Mouse (Mus musculus) ovary, adult 18-20 months (tissue): Measurements from ENCODE around the gene Slc30a1.

ENCODE experiments used
- DNase-seq: peaks from one replicate; pipeline ENCODE4 v3.0.0; 2022; ENCODE audit warnings: low spot score, mixed read lengths

The Slc30a1 gene

DNA sequence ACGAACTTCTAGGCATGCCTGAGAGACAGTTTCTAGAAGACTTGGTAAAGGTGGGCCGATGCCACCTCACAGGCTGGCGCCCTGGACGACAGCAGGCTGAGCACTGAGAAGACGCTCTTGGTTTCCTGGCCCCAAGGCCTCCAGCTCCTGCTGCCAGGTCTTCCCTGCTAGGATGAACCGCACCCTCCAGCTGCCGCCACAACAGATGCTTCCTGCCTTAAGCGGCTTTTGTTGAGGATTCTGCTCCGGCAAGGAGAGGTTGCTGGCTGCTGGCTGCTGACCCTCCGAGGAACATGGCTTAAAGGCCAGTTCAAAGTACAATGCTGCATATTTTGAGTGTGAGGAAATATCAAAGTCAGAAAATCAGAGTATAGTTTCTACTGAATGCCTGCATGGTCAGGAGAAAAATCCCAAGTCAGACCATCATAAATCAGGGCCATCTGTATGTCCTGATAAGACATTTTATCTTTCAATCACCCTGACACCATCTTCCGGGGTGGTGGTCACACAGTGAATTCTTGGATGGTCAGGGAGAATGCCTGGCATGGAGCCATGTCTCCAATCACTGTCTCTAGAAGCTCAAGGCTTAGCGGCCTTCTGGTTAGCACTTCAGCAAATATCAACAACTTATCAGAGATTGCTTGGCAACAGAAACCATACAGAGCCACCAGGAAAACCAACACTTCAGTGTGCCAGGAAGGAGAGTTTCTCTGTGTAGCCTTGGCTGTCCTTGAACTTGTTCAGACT is 9.6 kb upstream of the Slc30a1 start:
- DNase-seq: peak; percentile 69

DNA sequence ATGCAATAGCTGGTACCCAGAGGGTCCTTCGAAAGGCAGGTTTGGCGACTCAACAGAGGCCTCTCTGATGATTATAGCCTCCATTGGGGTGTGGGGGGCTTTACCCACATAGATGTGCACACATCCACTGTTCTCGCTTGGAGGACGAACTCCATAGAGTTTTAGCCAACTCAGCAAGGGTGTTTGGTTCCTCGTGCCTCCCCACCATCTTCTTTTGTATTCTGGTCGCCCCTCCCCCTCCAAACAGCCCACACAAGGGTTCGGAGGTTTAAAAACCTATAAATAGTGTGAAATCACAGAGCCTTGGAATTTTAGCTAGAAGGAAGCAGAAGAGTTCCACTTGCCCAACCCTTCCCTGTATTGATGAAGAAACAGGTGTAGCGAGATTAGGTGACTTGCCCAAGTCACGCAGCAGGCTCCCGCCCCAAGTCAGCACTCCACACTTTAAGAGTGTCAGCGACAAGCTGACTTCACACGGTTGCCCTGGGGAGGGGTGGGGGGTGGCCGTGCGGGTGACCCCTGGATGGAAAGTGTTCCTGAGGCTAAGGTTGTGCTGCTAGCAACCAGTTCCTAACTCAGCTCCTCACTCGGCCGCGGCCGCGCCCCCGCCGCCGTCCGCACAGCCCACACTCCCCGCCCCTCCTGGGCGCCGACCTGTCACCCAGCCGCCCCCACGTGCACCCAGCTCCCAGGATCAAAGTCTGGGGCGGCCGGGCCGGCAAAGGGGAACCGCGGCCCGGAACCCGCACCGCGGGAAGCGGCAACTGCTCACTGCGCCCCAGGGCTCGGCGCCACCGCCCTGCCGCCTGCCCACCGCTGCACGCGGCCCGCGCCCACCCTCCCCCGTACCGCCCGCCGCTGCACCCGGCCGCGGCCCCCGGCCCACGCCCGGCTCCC is 682 bp upstream of the Slc30a1 start:
- DNase-seq: peak; percentile 44

DNA sequence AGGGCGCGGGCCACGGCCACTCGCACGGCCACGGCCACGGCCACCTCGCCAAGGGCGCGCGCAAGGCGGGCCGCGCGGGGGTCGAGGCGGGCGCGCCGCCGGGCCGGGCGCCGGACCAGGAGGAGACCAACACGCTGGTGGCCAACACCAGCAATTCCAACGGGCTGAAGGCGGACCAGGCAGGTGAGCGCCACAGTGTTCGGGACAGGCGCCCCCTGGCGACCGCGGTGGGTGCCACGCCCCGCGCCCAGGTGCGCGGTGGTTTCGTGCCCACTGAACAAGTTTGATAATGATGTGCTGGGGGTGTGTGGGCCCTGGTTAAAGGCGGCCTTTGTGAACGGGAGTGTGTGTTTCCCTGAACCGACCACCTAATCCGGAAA is 854 bp downstream of the Slc30a1 start:
- peak; percentile 48 for DNase-seq

DNA sequence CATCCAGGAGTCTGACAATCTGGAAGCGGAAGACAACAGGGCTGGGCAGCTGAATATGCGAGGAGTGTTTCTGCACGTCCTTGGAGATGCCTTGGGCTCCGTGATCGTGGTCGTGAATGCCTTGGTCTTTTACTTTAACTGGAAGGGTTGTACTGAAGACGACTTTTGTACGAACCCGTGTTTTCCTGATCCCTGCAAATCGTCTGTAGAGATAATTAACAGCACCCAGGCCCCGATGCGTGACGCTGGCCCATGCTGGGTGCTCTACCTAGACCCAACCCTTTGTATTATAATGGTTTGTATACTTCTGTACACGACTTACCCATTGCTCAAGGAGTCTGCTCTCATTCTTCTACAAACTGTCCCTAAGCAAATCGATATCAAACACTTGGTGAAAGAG is 2.3 kb downstream of the Slc30a1 start:
- no peak for DNase-seq

DNA sequence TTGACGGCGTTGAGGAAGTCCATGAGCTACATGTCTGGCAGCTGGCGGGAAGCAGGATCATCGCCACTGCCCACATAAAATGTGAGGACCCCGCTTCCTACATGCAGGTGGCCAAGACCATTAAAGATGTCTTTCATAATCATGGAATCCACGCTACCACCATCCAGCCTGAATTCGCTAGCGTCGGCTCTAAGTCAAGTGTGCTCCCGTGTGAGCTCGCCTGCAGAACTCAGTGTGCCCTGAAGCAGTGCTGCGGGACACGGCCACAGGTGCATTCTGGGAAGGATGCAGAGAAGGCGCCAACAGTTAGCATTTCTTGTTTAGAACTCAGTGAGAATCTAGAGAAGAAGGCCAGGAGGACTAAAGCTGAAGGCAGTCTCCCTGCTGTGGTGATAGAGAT is 2.7 kb downstream of the Slc30a1 start:
- DNase-seq: no peak

DNA sequence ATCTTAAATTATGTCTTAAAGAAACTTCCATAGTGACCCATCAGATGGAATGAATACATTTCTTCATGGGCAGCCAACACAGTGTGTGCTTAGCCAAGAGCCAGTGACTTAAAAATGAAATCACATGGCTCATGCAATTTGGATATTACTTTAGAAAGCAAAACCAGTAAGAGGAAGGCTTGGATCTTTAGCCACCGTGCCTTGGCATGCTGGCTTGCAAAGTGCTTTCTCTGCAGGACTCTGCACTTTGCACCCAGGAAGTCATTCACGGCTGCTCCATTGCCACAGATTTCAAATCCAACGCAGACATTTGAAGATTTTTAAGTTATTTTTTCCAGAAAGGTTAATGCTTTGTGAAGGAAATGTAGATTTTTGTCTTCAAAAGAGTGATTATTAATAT is 4.1 kb downstream of the Slc30a1 start:
- DNase-seq: no peak

DNA sequence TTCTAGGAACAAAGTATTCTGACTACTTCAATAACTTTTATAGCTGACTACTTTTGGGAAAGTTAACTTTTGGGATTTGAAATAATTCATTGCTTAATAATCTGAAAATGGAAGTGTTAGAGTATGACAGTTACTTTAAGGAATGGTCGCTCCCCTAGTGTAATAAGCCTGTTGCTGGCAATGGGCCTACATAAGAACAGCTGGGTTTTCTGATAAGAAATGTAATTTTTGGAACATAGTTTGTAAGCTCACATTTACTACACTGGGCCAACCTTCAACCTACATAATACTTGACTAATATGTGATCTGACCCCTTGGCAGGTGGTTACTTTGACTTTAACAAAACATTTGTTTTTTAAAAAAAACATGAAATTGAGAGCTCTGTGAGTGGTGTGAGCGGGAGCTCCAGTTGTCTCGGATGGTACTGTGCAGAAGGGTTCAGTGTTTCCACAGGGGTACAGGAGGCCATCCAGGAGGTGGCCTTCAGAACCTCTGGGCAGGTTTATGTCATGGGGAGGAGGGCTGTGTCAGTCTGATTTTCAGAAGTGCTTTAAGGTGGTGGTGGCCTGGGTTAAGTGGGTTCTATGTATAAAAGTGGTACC is 4.6 kb downstream of the Slc30a1 start:
- no peak for DNase-seq

DNA sequence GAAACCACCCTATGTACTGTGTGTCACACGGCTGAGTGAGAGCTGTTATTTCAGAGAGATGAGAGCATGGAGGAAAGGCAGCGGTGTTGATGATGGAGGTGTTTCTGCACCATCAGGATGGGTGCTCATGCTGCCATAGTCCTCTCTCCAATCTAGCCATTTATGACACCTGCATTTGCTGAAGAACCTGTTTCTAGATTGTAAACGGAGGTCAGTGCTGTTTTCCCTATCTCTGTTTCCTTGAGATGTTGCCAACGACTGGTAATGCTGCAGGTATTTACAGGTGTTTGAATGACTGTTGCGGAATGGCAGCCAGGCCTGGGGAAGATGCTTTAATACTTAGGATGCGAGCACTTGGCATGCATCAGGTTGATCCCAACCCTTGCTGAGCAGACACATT is 8.1 kb downstream of the Slc30a1 start:
- no peak for DNase-seq

DNA sequence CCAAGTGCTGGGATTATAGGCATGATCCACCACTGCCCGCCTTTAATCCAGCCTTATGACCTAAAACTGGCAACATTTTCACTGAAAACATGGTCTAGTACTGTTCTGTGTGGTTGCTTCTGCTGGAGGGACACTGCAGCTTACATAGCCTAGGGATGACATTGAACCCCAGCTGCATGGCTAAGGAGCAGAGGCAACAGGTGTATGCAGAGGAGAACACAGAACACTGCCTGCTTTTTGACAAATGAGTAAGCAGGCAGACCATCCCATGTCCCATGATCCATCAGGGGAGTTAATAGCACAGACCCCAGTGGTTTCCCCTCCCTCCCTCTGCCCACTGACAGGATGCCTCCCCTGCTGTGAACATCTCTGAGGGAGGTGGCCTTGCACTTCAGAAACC is 9.0 kb downstream of the Slc30a1 start:
- no peak for DNase-seq

DNA sequence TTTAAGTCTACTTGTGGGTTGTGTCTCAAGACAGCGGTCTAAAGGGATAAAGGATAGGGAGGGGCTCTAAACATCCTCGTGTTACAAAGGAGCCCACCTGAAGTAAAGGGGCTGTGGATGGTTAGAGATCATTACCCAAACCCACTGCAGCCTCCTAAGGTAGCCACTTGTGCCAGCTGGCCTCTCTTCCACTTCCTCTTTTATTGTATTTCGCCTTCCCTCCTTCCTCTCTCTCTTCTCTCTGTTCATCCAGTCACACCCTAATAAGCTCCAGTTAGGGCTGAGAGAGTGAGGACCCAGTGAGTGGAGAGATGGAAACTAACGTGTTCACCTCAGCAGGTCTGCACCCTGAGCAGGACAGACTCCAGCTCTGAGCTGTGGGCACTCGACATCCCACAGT is 10.3 kb downstream of the Slc30a1 start:
- DNase-seq: no peak

DNA sequence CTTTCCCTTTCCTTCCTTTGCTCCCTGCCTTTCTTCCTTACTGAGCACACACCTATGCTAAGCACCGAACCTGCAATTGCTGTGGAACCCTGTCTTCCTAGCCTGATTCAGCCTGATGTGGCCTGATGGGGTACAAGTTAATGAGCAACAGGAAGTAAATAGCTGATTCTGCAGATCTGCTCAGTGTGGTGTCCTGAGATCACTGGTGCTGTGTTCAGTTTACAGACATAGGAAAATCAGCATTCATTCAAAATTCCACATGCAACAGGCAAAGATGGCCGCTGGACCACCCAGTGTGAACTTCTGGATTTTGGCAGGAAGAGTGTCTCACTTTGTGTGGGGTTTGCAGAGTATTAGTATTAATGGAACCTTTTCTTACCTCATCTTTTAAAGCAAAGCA is 12.8 kb downstream of the Slc30a1 start:
- DNase-seq: no peak

DNA sequence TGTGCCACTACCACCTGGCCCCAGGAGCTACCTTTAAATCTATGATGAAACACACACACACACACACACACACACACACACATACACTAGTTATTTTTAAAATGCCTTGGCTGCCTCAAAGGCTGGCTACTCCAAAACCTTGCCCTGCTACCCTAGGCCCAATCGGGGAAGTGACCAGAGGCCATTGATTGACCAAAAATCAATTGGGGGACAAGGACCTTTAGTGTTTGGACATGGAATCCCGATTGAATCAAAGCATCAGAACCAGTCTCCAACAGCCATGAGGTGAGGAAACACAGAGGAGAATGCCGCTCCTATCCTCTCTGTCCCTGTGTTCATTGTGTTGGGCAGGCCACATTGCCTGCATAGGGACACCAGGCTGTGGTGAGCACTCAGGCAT is 15.1 kb downstream of the Slc30a1 start:
- no peak for DNase-seq

DNA sequence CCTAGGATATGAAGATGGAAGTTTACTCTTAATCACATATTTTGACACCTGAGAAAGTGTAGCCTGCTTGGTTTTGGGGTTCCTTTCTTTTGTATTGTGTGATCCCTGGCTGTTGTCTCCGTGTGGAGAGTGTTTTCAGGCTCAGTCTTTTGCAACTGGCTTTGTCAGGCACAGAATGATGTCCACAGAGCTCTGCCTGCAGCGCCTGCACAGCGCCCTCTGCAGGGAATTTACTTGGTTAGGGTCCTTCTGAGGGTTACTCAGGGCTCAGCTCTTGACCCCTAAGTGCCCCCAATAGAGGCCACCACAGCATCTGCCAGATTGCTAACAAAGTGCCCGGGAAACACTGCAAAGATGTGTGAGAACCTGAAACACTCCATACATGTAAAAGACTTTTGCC is 18.9 kb downstream of the Slc30a1 start:
- DNase-seq: no peak

DNA sequence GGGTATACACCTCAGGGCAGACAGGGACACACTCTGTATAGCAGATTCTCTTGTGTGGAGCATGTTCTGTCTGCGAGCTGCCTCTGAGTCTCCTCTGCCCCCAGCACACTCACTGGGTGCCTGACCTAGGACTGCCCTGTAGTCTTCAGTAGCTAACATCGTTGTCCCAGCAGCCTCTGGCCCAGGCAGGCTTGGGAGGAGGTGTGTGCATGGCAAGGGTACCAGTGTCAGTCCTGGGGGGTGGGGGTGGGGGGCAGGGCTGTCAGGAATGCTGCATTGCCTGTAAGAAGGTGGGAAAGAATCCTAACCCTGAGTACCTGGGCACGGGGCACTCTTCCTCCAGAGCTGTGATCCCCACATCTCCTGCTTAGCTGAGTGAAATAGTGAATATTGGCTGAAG is 20.1 kb downstream of the Slc30a1 start:
- no peak for DNase-seq

DNA sequence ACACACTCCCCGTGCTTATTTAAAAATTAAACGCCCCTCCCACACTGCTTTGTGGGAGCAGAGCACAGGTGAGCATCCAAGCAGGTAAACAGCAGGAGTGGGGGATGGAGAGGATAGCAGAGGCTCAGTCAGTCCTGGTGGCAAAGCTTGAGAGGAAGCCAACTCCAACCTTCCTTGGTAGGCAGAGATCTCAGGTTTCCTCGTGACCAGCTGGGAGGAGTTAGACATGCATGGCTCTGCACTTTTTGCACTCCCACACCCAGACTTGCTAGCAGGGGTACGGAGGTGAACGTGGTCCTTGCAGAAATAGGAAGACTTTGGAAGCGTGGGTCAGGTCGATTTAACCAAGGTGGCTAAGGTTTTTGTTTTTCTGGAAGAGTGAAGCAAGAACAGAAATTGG is 21.8 kb downstream of the Slc30a1 start:
- no peak for DNase-seq

DNA sequence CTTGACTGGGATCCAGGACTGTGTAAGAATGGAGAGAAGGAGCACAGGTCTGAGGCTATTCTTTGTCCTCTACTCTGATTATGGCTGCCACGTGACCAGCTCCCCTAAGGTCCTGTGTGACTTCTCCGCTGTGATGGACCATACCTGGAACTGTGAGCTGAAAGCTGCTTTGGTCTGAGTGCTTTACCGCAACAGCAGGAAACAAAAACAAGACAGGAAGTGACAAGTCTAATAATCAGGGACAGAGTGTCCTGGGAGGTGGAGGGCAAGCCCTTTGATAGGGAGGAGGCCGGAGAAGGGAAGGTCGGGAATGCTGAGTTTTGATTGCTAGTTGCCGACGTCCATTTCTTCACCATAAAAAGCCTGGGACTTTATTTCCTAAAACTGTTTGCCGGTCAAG is 22.5 kb downstream of the Slc30a1 start:
- DNase-seq: no peak

DNA sequence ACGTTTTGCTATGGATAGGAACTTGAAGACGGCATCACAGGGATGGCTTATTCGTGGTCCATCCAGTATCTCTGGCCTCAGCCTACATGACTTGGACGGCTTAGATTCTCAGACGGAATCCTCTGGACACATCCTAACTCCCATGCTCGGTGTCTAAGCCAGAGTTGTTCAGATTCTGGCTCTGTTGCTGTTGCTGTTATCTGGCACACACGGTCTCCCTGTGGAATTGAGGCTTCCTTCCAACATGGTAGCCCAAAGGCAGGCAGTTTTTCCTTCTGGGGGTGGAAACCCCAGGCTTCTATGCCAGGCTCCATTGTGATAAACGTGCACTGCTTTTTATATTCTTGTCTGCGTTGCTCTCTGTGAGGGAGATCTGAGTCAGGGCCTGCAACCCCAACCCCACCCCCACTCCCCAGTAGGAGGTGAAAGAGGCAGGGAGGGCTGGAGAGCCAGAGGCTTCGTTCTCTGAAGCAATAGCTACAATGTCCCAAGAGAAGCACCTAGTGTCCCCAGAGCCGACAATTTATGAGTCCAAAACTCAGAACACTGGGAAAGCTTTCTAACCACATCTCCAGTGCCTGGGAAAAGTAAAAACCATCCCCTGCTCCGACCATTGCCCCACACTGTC is 23.4 kb downstream of the Slc30a1 start:
- no peak for DNase-seq

DNA sequence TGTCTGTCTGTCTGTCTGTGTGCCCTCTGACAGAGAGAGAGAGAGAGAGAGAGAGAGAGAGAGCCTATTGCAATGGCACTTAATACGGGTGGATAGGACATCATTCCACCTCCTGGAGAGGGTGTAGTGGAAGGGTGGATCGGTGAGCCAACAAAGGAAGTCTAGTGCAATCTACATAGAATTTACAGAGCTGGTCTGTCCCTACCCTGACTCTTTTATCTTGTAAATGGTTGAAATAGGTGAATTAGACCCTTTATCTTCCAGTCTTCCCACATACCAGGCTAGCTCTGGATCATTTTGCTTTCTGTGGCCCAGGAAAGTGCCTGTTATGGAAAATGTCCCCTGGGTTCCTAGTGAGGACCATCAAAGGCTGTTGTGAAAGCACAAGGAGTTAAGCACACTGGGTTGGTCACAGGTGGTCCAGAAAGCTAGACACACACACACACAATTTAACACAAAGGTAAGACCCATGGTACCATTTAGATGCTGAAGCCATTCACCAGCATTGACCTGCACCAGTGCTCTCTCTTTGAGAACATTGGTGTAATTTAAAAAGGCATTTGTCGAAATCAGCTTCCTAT is 24.0 kb downstream of the Slc30a1 start:
- no peak for DNase-seq

DNA sequence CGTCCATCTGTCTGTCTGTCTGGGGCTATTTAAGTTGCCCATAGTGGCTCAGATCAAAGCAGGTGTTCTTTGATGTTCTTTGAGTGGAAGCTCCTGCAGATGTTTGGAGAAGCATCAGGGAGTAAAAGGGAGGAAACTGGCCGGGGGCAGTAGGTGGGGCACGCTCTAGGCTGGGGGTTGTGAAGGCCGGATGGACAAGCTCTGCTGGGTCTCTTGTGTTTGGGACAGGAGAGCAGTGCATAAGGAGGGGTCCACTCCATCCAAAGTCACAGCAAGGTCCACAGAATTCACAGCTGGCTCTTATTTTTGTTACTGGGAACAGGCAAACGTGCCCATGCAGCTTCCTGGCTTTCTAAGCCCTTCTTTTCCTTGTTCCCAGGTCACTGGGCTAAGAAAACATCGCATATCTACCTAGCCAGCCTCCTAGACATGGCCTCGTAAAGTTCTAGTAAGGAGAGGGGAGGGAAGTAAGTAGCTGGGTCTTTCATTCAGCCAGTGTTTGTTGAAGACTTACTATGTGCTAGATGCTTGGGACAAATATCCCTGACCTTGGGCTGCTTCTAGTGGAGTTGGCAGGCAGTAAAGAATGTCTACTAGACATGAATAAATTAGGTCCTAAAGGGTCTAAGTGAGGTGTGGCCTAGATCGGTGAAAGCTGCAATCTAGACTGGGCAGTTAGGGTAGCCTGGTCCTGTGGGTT is 25.9 kb downstream of the Slc30a1 start:
- no peak for DNase-seq

DNA sequence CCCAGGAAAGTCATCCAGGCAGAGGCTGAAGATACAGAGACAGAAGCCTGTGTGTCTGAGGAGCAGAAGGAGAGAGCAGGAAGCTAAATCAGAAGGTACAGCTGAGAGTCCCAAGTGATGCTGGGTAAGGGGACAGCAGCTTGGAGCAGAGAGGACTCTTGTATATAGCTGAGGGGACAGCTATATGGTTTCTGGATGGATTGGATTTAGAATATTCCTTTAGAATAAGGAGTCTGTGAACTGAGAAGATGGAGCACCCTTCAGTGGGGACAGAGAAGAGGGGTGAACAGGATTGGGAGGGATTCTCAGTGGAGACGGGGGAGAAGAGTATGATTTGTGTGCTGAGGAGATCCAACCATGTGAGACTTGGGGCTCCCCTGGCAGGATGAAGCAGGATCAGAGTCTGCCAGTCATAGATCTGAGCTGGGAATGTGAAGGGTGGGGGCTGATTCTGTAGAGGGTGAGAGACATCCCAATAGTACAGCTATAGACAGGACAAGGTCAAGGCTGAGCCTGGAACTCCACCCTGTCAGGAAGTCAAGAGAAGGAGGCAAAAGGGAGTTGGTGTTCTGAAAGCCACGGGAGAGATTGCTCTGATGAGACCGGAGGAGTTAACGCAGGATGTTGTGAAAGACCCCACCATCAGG is 26.5 kb downstream of the Slc30a1 start:
- DNase-seq: no peak

DNA sequence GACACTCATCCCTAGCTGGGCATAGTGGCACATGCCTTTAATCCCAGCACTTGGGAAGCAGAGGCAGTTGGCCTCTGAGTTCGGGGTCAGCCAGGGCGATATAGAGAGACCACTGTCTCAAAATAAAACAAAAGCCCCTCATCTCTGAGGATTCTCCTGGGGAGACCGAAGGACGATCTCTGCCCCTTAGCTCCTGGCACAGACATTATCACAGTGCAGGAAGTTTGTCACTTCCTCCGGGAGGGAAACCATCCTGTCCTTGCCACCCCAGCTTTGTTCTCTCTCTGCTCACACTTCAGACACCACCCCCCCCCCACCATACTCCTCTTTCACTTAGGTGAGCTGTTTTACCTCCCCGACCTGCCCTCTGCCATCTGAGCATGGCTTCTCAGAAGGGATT is 37.1 kb downstream of the Slc30a1 start:
- DNase-seq: no peak
